Mouse (Mus musculus) heart, embryonic 16.5 days (tissue): ENCODE data around the gene Gm20852. TPM values are rescaled to one million over a fixed set of nuclear protein-coding genes. Genes with fewer than 3 reads are reported as not detected.
"Not testable (repeated sequence)": the region's sequence is repeated elsewhere in the genome, so short reads cannot be mapped to it uniquely, and the experiment has no call there.

ENCODE experiments used
- ATAC-seq: fragments of 200-750 bp; cut with Nextera tagmentation; replicated peaks from 2 replicates; pipeline ENCODE4 v1.8.0; 2017; ENCODE audit warnings: moderate number of reproducible peaks; ENCODE audit not compliant: insufficient read depth, low FRiP score; ENCODE audit errors: extremely low read depth
- H3K27ac ChIP-seq: fragments of 300-500 bp; sonication (generic); 2 replicates; pipeline ENCODE4 v1.5.1; 2014; ENCODE audit warnings: mild to moderate bottlenecking, low read length, control low read depth, moderate library complexity
- H3K27me3 ChIP-seq: fragments of 300-500 bp; sonication (generic); 2 replicates; pipeline ENCODE4 v1.6.1; 2014; ENCODE audit warnings: low read length, mixed read lengths; ENCODE audit not compliant: control insufficient read depth, insufficient read depth
- H3K36me3 ChIP-seq: fragments of 300-500 bp; sonication (generic); 2 replicates; pipeline ENCODE4 v1.6.1; 2014; ENCODE audit not compliant: control insufficient read depth, insufficient read depth
- H3K4me1 ChIP-seq: fragments of 300-500 bp; sonication (generic); 2 replicates; pipeline ENCODE4 v1.6.1; 2014; ENCODE audit warnings: low read length, mixed read lengths; ENCODE audit not compliant: control insufficient read depth, insufficient read depth
- H3K4me2 ChIP-seq: fragments of 300-500 bp; sonication (generic); 2 replicates; pipeline ENCODE4 v1.6.1; 2014; ENCODE audit warnings: low read depth, mild to moderate bottlenecking, control low read depth, low read length
- H3K4me3 ChIP-seq: fragments of 300-500 bp; sonication (generic); 2 replicates; pipeline ENCODE4 v1.5.1; 2014; ENCODE audit warnings: mild to moderate bottlenecking, control low read depth, low read length
- H3K9ac ChIP-seq: fragments of 300-500 bp; sonication (generic); 2 replicates; pipeline ENCODE4 v1.6.1; 2014; ENCODE audit warnings: low read length, control low read depth
- H3K9me3 ChIP-seq: fragments of 300-500 bp; sonication (generic); replicated peaks from 2 replicates; pipeline ENCODE4 v1.6.1; 2016; ENCODE audit warnings: low read length; ENCODE audit not compliant: control insufficient read depth
- WGBS: fragments of 180-500 bp; shearing (Covaris S2); extraction: QIAGEN DNeasy Blood & Tissue Kit; methylation state at CpG from one replicate; pipeline ENCODE4 v1.1.7; 2014; 5-methylcytosine and 5-hydroxymethylcytosine counted together
- polyA plus RNA-seq: library from polyadenylated mRNA; unstranded; fragments of >200 nt; fragmentation: Nextera tagmentation; extraction: Ambion mirVana; gene quantifications from 2 replicates; pipeline ENCODE4 v1.2.1, GENCODE M21; 2015

Gm20852 gene
- polyA plus RNA-seq: not detected in 2 replicates

GRCm38 (mm10) chrY:66742023-66742422, at the start of gene Gm20852:
Gene Gm20852, minus strand, starts transcription at chrY:66742123.
- H3K4me3 ChIP-seq, H3K9ac ChIP-seq, H3K9me3 ChIP-seq, H3K4me2 ChIP-seq, H3K36me3 ChIP-seq, H3K27me3 ChIP-seq, ATAC-seq, H3K27ac ChIP-seq, H3K4me1 ChIP-seq: not testable (repeated sequence)
- WGBS: no CpG with 5 or more reads among the region's 4 CpGs
